Mouse (Mus musculus): ENCODE results near the gene Krtcap2. TPM values are rescaled to one million over a fixed set of nuclear protein-coding genes. Genes with fewer than 3 reads are reported as not detected.
A peak's percentile ranks its signal among the peaks of the same experiment; 100 is the strongest.

The Krtcap2 gene
- total and polyA plus RNA-seq, 3 experiments = 143 to 230 (median 180) TPM

DNA sequence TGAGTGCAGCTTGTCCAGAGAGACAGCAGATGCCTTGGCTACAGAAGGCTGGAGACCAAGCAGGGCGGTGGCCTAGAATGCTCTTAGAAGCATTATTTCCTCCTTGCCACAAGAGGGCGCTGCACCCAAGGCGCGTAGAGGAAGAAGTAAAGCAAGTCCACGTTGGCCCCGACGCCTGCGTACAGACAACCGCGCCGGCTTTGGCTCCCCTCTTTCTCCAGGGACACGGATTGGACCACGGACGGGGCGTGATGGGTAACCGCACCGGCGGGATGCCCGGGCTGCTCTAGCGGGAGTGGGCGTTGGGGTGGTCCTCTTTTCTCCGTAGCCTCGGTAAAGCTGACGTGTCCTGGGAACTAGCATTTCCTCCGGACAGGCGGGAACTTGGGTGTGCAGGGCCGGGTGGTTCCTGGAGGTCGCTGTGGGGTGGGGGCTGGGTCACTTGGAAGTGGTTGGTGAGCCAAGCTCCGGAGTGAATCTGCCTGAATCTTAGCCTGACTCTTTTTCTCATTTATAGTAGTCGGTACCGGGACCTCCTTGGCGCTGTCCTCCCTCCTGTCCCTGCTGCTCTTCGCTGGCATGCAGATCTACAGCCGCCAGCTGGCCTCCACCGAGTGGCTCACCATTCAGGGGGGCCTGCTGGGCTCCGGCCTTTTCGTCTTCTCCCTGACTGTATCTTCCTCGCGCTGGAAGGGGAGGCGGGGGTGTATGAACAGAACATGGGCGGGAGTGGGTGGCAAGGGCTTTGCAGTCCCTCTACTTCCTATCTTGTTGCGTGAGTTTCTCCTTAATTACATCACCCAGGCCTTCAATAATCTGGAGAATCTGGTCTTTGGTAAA is 715 bp downstream of the Krtcap2 start, which contains the start of gene Trim46:
Gene Trim46 (minus strand): TSS at position 49 of the 840 bp plus-strand sequence.
- H3K27ac ChIP-seq (ENCODE audit: insufficient read depth, low read depth) = peak within 1 kb of the TSS; percentile 48
- H3K27me3 ChIP-seq (replicated peaks) = no peaks in the 10 kb centered on the region
- in situ Hi-C loops (cut with MboI; ENCODE audit: low pct_ligation_motif_present, low pct_unique_long_range_greater_than_20kb, low sequenced_read_pairs) (loop anchor here (5.0 kb wide), 1 partner anchor 51 kb away; no protein-coding TSS in a partner anchor), dilution Hi-C loops (cut with MboI; ENCODE audit: extremely low pct_ligation_motif_present, extremely low pct_unique_long_range_greater_than_20kb, low sequenced_read_pairs) (no loop called here)
- H3K79me2 ChIP-seq (replicated peaks; ENCODE audit: control insufficient read depth, extremely low read depth, insufficient read depth, poor library complexity, severe bottlenecking) = peaks cover 17% of the 10 kb centered on the region
- H3K4me2 ChIP-seq (ENCODE audit: insufficient read depth, low read depth, poor library complexity, severe bottlenecking) = peak within 1 kb of the TSS; percentile 87
- H3K9ac ChIP-seq (ENCODE audit: insufficient read depth, low read depth) = peak within 1 kb of the TSS; percentile 90
- DNase-seq (ENCODE audit: extremely low read depth) = peak; percentile 94
- peak; percentile 66; the same call in 1 of the 2 replicates for TF ChIP-seq E2F4 (IDR thresholded peaks at IDR 0.05; ENCODE audit: insufficient replicate concordance, low read depth, low read length)
- TF ChIP-seq NELFE (IDR thresholded peaks at IDR 0.05; ENCODE audit: low read depth, low read length) = peak; percentile 79
- no peak for TF ChIP-seq CHD1 (IDR thresholded peaks at IDR 0.05; ENCODE audit: low read depth, low read length)
- peak; percentile 78 to 92 for TF ChIP-seq CTCF (conservative IDR thresholded peaks at IDR 0.05 in 1 of 2, IDR thresholded peaks at IDR 0.05 in 1 of 2; ENCODE audit: low read depth in 2 of 2, low read length in 2 of 2)
- peak; percentile 77 for TF ChIP-seq TCF12 (IDR thresholded peaks at IDR 0.05; ENCODE audit: low read depth, low read length)
- peak; percentile 76 for TF ChIP-seq HCFC1 (IDR thresholded peaks at IDR 0.05; ENCODE audit: low read depth, low read length)
- peak; percentile 60 for TF ChIP-seq SMC3 (IDR thresholded peaks at IDR 0.05; ENCODE audit: low read depth, low read length)
- TF ChIP-seq MEF2A (IDR thresholded peaks at IDR 0.05; ENCODE audit: borderline replicate concordance, low read depth, low read length) = 0 out of 2 replicates have a peak, but pooled peaks have one; percentile 15
- no peak for TF ChIP-seq JUND (conservative IDR thresholded peaks at IDR 0.05; ENCODE audit: low read depth, low read length)
- no peak for TF ChIP-seq MAZ (IDR thresholded peaks at IDR 0.05; ENCODE audit: low read depth, low read length)
- TF ChIP-seq USF1 (IDR thresholded peaks at IDR 0.05; ENCODE audit: low read depth, low read length) = no peak
- no peak; the same call in 1 of the 2 replicates for TF ChIP-seq POLR2AphosphoS2 (IDR thresholded peaks at IDR 0.05; ENCODE audit: low read depth, low read length)
- no peak for TF ChIP-seq RCOR1 (conservative IDR thresholded peaks at IDR 0.05; ENCODE audit: low read depth, low read length)
- no peak; the same call in 1 of the 2 replicates for TF ChIP-seq IRF4 (IDR thresholded peaks at IDR 0.05; ENCODE audit: low read depth, low read length)
- peak; percentile 86 for TF ChIP-seq SIN3A (IDR thresholded peaks at IDR 0.05; ENCODE audit: low read length)
- TF ChIP-seq MXI1 (IDR thresholded peaks at IDR 0.05; ENCODE audit: low read depth, low read length) = peak; percentile 88; the same call in 1 of the 2 replicates
- TF ChIP-seq ELF1 (IDR thresholded peaks at IDR 0.05; ENCODE audit: low read depth, low read length) = peak; percentile 81
- TF ChIP-seq ZKSCAN1 (IDR thresholded peaks at IDR 0.05; ENCODE audit: borderline replicate concordance, low read depth, low read length) = no peak
- TF ChIP-seq MYC (IDR thresholded peaks at IDR 0.05; ENCODE audit: low read depth, low read length) = peak; percentile 92; the same call in 1 of the 2 replicates
- peak; percentile 20; the same call in 1 of the 2 replicates for TF ChIP-seq GABPA (IDR thresholded peaks at IDR 0.05; ENCODE audit: insufficient replicate concordance, low read depth, low read length)
- peak; percentile 64; the same call in 1 of the 2 replicates for TF ChIP-seq KAT2A (IDR thresholded peaks at IDR 0.05; ENCODE audit: insufficient replicate concordance, low read length)
- peak; percentile 56 for TF ChIP-seq RAD21 (IDR thresholded peaks at IDR 0.05; ENCODE audit: low read depth, low read length)
- peak; percentile 60; the same call in 1 of the 2 replicates for TF ChIP-seq UBTF (IDR thresholded peaks at IDR 0.05; ENCODE audit: low read depth, low read length)
- TF ChIP-seq NRF1 (IDR thresholded peaks at IDR 0.05; ENCODE audit: low read depth, low read length) = peak; percentile 87
- peak; percentile 64; the same call in 1 of the 2 replicates for TF ChIP-seq ZMIZ1 (IDR thresholded peaks at IDR 0.05; ENCODE audit: low read depth, low read length)
- TF ChIP-seq TBP (conservative IDR thresholded peaks at IDR 0.05; ENCODE audit: low read depth, low read length) = peak; percentile 64
- TF ChIP-seq POLR2A (IDR thresholded peaks at IDR 0.05; ENCODE audit: low read depth, low read length) = peak; percentile 87
- TF ChIP-seq EP300 (IDR thresholded peaks at IDR 0.05; ENCODE audit: low read length) = no peak
- no peak for TF ChIP-seq JUN (IDR thresholded peaks at IDR 0.05; ENCODE audit: insufficient read depth, low read depth, low read length)
- H3K4me1 ChIP-seq (ENCODE audit: control insufficient read depth in 1 of 2, insufficient read depth in 2 of 2) = peaks cover 10 to 72% of the 10 kb centered on the region in 2 experiments
- peak within 1 kb of the TSS; percentile 75 to 84 (median 80) for H3K4me3 ChIP-seq (replicated peaks in 1 of 3; ENCODE audit: low read depth in 2 of 3, low read length in 2 of 3, poor library complexity in 1 of 3)
- no peaks in the 10 kb centered on the region for H3K9me3 ChIP-seq (replicated peaks; ENCODE audit: low read length)
- H3K36me3 ChIP-seq (replicated peaks in 1 of 2; ENCODE audit: control insufficient read depth in 1 of 2, insufficient read depth in 1 of 2, low read length in 1 of 2) = peaks cover 22 to 36% of the 10 kb centered on the region in 2 experiments

Data from CH12.LX (cell line).